Mouse (Mus musculus): Measurements from ENCODE around the gene Fam3b.

- TF ChIP-seq CTCF (IDR thresholded peaks at IDR 0.05; ENCODE audit: extremely low read depth, insufficient read depth, insufficient read length, insufficient replicate concordance) (no peak), POLR2A (IDR thresholded peaks at IDR 0.05; ENCODE audit: low read depth, low read length) (no peak)
Observed at GRCm38 (mm10) chr16:97534876-97535461, 20.4 kb upstream of the Fam3b start.
